Mouse (Mus musculus) CH12.LX (cell line): ENCODE measurements at regions not wholly inside any gene's neighbourhood (a gene's known extent, or its start where the extent isn't known, plus 50 kb on each side); places are given as distances from the start of the nearest gene placed in this dataset.

Source experiments
- CHD1 ChIP-seq: IDR thresholded peaks from 2 replicates; pipeline ENCODE4 v1.6.1; 2012; ENCODE audit warnings: low read depth, low read length, improper control_type of control experiment, inconsistent platforms
- CTCF ChIP-seq, 2 experiments: IDR thresholded peaks in 1 of 2; conservative IDR thresholded peaks in 1 of 2; 2 replicates each; pipeline ENCODE4 v1.5.1; 2011 to 2012; ENCODE audit warnings: low read depth in 2 of 2, low read length in 2 of 2, improper control_type of control experiment in 1 of 2, inconsistent platforms in 1 of 2, mild to moderate bottlenecking in 1 of 2, moderate library complexity in 1 of 2
- NRF1 ChIP-seq: IDR thresholded peaks from 2 replicates; pipeline ENCODE4 v1.6.1; 2014; ENCODE audit warnings: low read depth, mild to moderate bottlenecking, inconsistent platforms, low read length, improper control_type of control experiment, moderate library complexity
- ZMIZ1 ChIP-seq: IDR thresholded peaks from 2 replicates; pipeline ENCODE4 v1.6.1; 2012; ENCODE audit warnings: low read depth, mild to moderate bottlenecking, inconsistent platforms, low read length, improper control_type of control experiment

DNA sequence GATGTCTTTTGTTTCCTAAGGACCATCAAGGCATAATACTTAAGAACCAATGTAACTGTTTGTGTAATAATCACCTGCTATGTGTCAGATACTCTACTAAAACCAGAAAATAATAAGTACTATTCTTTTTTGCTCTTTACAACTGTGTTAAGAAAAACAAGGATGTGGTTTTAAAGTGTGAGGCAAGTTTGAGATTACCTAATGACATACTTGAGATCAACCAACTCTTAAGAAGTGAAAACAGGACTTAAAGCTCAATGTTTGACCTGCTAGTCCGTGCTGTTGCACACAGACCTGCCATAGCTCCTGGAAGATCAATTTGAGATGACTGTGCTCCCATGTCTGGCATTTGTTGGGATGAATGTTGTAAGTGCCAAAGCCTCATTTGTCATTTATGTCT lies 141.5 kb upstream of the Prlr start:
- TF ChIP-seq NRF1 (no peak), CHD1 (no peak), CTCF (conservative IDR thresholded peaks at IDR 0.05 in 1 of 2, IDR thresholded peaks at IDR 0.05 in 1 of 2; ENCODE audit: low read depth in 2 of 2, low read length in 2 of 2) (no peak), ZMIZ1 (no peak)
